Mouse (Mus musculus) thymus, postnatal 10 days (tissue): Measurements from ENCODE around the gene Prdm4.

ENCODE experiments used
- DNase-seq, 2 experiments: peaks; one replicate each; pipeline ENCODE4 v3.0.0; 2021; ENCODE audit warnings: low spot score in 2 of 2

Gene Prdm4

GRCm38 (mm10) chr10:85916498-85917309 lies at the start of gene Prdm4:
TSS of gene Prdm4 (minus strand) at chr10:85917142.
- DNase-seq, result peak; percentile 93 to 95

- DNase-seq, result no peak
Observed at GRCm38 (mm10) chr10:85966476-85966875, 49.5 kb upstream of the Prdm4 start.

DNA sequence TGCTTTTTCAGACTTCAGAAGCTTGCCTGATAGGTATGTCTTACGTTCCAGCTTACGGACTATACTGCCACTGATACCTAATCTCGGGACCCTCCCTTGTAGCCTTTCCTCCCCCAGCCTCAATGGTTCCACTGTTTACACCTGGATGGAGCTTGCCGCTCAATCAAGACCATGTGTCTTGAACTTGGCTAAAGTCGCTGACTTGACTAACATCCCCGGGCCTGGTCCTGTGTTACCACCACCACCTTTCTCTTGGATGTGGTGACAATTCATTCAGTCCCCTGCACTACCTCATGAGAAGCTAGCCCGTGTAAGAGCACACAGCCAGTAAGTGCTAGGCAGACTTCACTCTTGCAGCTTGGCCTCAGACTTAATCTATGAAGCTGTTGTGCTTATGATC lies 47.4 kb upstream of the Prdm4 start:
- no peak for DNase-seq

- no peak for DNase-seq
Observed at GRCm38 (mm10) chr10:85962897-85963296, 46.0 kb upstream of the Prdm4 start.

GRCm38 (mm10) chr10:85957464-85957950 lies 40.6 kb upstream of the Prdm4 start, which contains the start of gene Rtcb:
TSS of gene Rtcb (minus strand) at chr10:85957823.
- peak; percentile 94 to 98 for DNase-seq

GRCm38 (mm10) chr10:85956871-85957419 lies 40.0 kb upstream of the Prdm4 start:
- no peak for DNase-seq

DNA sequence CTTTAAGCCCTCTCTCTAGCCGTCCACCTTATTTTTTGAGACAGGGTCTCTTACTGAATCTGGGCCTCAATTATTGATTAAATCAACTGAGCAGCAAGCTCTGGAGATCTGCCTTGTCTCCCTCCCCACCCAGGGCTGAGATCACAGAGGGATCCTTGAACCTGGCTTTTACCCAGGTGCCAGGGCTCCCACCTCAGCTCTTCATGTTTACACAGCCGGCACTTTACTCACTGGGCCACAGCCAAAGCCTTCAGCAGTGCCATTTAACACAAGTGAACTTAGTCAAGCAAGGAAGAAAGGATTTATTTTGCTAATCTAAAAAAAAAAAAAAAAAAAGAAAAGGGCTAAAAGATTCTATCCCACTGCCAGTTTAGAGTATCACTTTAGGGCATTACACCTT lies 37.5 kb upstream of the Prdm4 start:
- no peak for DNase-seq

GRCm38 (mm10) chr10:85953401-85953800 lies 36.5 kb upstream of the Prdm4 start:
- no peak for DNase-seq

- DNase-seq, result no peak
Observed at GRCm38 (mm10) chr10:85951765-85952443, 35.0 kb upstream of the Prdm4 start.

DNA sequence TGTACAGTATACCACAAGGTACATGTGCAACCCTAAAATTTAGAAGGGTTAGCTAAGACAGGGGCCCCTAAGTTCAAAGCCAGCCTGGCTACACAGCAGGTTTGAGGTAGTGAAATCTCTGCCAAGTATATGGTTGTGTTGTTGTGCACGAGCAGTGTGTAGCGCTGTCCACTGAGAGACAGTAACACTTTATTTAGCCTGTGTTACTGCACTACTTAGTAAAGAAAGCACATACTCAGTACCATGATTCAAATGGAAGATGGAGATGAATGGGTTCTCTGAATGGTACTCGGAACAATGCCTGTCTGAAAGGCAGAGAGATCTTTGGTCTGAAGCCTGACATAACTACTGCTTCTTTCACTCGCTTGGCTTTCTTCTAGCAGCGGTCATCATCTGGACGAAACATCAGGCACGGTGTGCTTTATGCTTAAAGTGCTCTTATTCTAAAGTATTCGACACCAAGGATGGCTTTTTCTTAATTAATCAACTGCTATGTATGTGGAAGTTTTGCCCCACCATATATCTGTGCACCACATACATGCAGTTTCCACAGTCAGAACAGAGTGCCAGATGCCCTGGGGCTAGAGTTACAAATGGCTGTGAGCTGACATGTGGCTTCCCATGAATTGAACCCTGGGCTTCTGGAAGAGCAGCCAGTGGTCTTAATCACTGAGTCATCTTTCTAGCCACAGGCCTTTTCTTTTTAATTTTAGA lies 31.7 kb upstream of the Prdm4 start:
- DNase-seq, result no peak

DNA sequence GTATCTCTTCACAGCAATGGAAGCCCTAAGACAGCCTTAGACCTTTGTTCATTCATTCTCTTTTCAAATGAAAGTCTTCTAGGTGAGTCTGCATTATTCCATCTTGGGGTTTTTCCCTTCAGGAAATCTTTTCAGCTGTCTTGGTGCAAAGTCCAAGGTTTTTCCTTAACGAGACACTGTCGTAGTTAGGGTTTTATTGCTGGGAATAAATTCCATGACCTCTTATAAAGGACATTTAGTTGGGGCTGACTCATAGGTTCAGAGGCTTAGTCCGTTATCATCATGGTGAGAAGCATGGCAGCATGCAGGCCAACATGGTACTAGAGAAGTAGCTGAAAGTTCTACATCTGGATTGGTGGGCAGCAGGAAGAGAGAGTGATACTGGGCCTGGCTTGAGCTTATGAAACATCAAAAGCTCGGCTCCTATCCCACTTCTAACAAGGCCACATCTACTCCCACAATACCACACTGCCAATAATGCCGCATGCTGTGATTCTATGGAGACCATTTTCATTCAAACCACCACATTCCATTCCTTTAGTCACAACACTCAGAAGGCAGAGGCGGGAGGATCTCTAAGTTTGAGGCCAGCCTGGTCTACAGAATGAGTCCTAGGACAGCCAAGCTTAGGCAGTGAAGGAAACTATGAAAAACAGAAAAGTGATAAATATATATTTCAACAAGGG lies 19.5 kb upstream of the Prdm4 start:
- DNase-seq, result no peak

DNA sequence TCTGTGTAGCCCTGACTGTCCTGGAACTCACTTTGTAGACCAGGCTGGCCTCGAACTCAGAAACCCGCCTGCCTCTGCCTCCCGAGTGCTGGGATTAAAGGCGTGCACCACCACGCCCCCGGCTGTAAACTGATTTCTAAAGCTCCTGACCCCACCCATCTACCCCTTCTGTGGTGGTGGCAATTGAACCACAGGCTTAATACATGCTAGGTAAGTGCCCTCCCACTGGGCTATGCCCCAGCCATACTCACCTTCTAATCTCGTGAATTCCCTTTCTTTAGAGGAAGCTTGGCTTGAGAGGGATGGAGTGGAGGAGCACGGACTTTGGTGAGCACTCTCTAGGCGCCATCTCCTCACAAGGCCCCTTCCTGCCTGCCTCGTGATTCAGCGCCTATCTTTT lies 13.0 kb upstream of the Prdm4 start:
- no peak for DNase-seq

DNA sequence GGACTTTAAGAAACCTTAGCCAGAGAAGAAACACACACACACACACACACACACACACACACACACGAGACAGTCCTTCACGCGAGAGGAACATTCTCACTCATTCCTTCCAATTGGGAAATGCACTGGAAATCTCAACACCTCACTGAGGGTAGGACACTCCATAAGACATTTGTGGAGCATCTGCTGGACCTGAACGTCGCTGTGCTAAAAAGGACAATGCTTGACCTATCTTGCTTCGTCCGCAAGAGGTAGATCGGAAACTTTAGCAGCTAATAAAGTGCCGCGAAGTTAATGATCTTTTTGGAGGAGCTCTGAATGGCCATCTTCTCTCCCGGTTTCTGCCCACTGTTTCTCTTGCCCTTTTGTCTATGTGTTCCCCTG lies 12.3 kb upstream of the Prdm4 start:
- no peak for DNase-seq

GRCm38 (mm10) chr10:85928499-85929207 lies 11.7 kb upstream of the Prdm4 start:
- peak; percentile 53 to 72 for DNase-seq

- DNase-seq, result peak in 1 of 2 experiments; percentile 10
Observed at GRCm38 (mm10) chr10:85927676-85928445, 10.9 kb upstream of the Prdm4 start, which contains the start of gene Ascl4. TSS of gene Ascl4 (plus strand) at chr10:85927681.

- DNase-seq, result no peak
Observed at GRCm38 (mm10) chr10:85879886-85880486, 37.0 kb downstream of the Prdm4 start.

GRCm38 (mm10) chr10:85875812-85876211 lies 41.1 kb downstream of the Prdm4 start:
- no peak for DNase-seq

DNA sequence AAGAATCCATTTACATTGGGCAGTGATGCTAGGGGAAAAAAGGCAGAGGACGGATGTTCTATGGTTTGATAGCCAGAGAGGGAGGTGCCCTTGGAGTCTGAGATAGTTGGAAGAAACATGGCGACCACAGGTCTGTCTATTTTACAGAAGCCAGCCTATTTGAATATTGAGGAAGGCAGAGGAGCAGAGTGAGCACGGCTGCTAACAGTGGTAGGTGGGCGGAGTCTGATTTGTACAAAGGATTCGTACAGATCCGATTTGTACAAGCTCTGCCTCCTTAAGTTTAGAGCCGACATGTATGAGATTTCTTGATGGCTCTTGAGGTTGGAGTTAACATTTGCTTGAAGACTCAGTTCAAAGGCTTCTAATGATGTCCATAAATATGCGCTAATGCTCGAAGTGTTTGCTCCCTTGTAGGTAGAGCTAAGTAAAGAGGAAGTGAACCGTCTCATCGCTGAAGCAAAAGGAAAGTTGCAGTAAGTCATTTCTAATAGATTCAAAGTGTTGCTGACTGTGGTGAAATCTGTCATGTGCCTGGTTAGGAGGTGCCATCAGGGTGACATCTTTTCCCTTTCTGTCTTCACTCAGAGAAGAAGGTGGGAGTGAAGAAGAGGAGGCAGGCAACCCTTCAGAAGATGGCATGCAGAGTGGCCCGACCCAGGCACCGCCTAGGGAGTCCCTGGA lies 42.9 kb downstream of the Prdm4 start:
- DNase-seq, result no peak

- no peak for DNase-seq
Observed at GRCm38 (mm10) chr10:85872479-85872773, 44.5 kb downstream of the Prdm4 start.
